Mouse (Mus musculus) layer of hippocampus, adult 2 months (tissue): ENCODE data around the gene Kif26a. TPM values are rescaled to one million over a fixed set of nuclear protein-coding genes. Genes with fewer than 3 reads are reported as not detected.

ENCODE experiments used
- DNase-seq, 2 experiments: peaks; one replicate each; pipeline ENCODE4 v3.0.0; 2022; ENCODE audit warnings: low spot score in 2 of 2
- H3K27ac ChIP-seq: fragments of 200-600 bp; 2 replicates; pipeline ENCODE4 v1.8.1; 2022
- H3K4me3 ChIP-seq: fragments of 200-600 bp; 2 replicates; pipeline ENCODE4 v1.8.1; 2022; ENCODE audit warnings: mild to moderate bottlenecking
- CTCF ChIP-seq: fragments of 200-600 bp; conservative IDR thresholded peaks from 2 replicates; pipeline ENCODE4 v1.8.1; 2022; ENCODE audit warnings: antibody characterized with exemption, mild to moderate bottlenecking, moderate library complexity
- total RNA-seq, 2 experiments: library from RNA; stranded (reverse); gene quantifications; 2 replicates each; pipeline ENCODE4 v1.2.3; 2021

Kif26a gene
- total RNA-seq, 2 experiments from 2014 or later = 5.0 to 5.8 TPM

- no peak overlapping the region for H3K4me3 ChIP-seq
Observed at GRCm38 (mm10) chr12:112113710-112114109, 32.3 kb upstream of the Kif26a start.

GRCm38 (mm10) chr12:112117006-112117405 is 29.0 kb upstream of the Kif26a start:
- peak overlapping the region; percentile 43; the same call in 1 of the 2 replicates for H3K27ac ChIP-seq
- TF ChIP-seq CTCF = peak; percentile 33
- DNase-seq = peak in 1 of 2 experiments; percentile 35
- no peak overlapping the region for H3K4me3 ChIP-seq

More at GRCm38 (mm10) chr12:112113710-112114109, 32.3 kb upstream of the Kif26a start:
- peak; percentile 100 for TF ChIP-seq CTCF
- peak; percentile 65 to 84 for DNase-seq
- H3K27ac ChIP-seq = no peak overlapping the region

GRCm38 (mm10) chr12:112117649-112118048 is 28.4 kb upstream of the Kif26a start:
- peak; percentile 60 to 67 for DNase-seq
- TF ChIP-seq CTCF = no peak
- Histone ChIP-seq H3K27ac (peak overlapping the region; percentile 43; the same call in 1 of the 2 replicates), H3K4me3 (no peak overlapping the region)

DNA sequence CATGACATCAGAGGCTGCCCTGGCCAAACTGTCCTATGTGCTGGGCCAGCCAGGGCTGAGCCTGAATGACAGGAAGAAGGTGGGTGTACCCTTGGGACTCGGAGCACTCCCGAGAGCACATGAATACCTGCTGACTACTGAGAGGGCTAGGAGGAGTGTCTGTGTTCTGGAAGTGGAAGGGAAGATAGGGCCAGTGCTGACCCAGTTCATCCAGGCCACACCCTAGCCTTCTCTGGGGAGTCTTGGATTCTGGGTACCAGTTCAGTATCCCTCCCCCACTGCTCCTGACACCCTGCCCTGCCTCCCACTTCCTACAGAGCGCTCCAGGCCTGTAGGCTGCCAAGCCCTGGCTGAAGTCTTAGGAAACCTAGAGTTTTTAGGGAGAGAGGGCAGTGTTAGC is 24.8 kb upstream of the Kif26a start:
- no peak for TF ChIP-seq CTCF
- Histone ChIP-seq H3K4me3 (no peak overlapping the region), H3K27ac (no peak overlapping the region)
- no peak for DNase-seq

DNA sequence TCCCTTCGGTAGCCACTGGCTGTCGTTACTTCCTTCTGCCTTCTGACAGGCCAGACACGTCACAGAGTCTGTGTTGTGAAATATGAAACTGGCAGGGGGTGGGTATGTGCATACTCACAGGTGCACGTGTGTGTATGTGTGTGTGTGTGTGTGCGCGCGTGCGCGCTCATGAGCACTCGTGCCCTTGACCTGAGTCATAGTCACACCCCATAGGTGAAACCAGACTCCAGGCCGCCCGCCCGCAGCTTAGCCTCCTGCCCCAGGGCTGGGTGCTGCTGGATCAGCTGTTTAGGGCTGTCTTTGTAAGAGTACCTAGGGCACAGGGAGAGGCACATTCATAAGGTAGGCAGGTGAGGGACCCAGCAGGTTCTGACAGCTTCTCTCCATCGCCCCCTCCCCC is 20.1 kb upstream of the Kif26a start:
- Histone ChIP-seq H3K4me3 (no peak overlapping the region), H3K27ac (no peak overlapping the region)
- DNase-seq = no peak
- TF ChIP-seq CTCF = no peak

GRCm38 (mm10) chr12:112126931-112127635 is 18.9 kb upstream of the Kif26a start:
- DNase-seq = no peak
- no peak overlapping the region for H3K4me3 ChIP-seq
- peak; percentile 54 for TF ChIP-seq CTCF
- H3K27ac ChIP-seq = no peak overlapping the region

DNA sequence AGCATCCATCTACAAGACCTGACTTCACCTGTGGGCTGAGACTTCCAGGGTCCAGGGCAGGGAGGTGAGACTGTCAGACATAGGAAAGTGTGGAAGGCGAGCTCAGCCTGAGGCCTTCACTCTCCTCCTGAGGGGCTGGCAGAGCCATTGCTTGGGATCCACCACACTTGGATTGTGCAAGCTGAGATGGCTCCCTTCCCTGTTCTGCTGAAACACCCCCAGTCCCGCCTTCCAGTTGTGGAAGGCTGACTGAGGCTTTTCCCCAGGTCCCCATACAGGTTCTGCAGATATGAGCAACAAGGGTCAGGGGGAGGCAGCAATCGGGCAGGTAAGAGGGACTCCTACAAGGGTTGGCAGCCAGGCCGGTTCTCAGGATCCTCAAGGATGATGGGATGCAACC is 17.5 kb upstream of the Kif26a start:
- no peak for DNase-seq
- no peak for TF ChIP-seq CTCF

GRCm38 (mm10) chr12:112129300-112129856 is 16.6 kb upstream of the Kif26a start:
- no peak overlapping the region for H3K27ac ChIP-seq

More for the DNA sequence above, 17.5 kb upstream of the Kif26a start:
- H3K4me3 ChIP-seq = no peak overlapping the region
- no peak overlapping the region for H3K27ac ChIP-seq

GRCm38 (mm10) chr12:112130161-112130860 is 15.7 kb upstream of the Kif26a start:
- TF ChIP-seq CTCF = no peak
- Histone ChIP-seq H3K4me3 (peak overlapping the region; percentile 59), H3K27ac (no peak overlapping the region)
- no peak for DNase-seq

More at GRCm38 (mm10) chr12:112129300-112129856, 16.6 kb upstream of the Kif26a start:
- H3K4me3 ChIP-seq = no peak overlapping the region
- no peak for DNase-seq
- TF ChIP-seq CTCF = no peak

DNA sequence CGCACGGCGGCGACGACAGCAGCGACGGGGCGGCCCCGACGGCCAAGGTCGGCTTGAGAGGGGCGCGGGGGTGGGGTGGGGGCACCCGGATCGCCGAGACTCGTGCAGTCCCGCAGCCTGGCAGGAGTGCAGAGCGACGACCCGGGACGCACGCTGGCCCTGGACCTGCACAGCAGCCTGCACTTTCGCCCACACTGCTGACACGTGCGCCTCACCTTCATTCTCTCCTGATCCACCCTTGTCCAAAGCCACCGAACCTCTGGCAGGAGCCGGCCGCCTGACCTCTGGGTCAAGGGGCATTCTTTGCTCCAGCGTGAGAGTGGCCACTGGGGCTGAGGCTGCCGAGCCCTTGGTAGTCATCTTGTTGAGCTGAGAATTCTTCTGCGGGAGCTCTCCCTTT is 15.1 kb upstream of the Kif26a start:
- DNase-seq = no peak
- Histone ChIP-seq H3K4me3 (peak overlapping the region; percentile 59), H3K27ac (no peak overlapping the region)
- no peak for TF ChIP-seq CTCF

DNA sequence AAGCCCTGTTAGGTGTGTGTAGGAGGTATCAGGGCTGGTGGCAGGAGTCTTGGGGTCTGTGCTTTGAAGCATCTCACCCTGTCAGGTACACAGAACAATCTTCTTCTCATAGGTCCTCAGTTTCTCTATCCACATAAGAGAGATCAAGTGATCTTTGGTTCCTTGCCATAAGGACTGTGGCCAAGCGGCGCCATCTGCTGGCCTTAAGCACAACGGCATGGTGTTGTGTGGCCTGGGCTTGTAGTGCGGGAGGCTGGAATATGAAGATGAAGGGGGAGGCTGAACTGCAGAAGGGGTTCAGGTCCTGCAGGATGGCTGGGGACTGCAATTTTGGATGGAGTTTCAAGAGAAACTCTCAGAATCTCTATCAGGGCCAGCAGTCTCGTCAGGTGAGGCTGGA is 5.8 kb upstream of the Kif26a start:
- Histone ChIP-seq H3K27ac (no peak overlapping the region), H3K4me3 (no peak overlapping the region)
- TF ChIP-seq CTCF = peak; percentile 95
- DNase-seq = peak in 1 of 2 experiments; percentile 62

- H3K4me3 ChIP-seq = no peak overlapping the region
- DNase-seq = no peak
Observed at GRCm38 (mm10) chr12:112140745-112141144, 5.3 kb upstream of the Kif26a start.

DNA sequence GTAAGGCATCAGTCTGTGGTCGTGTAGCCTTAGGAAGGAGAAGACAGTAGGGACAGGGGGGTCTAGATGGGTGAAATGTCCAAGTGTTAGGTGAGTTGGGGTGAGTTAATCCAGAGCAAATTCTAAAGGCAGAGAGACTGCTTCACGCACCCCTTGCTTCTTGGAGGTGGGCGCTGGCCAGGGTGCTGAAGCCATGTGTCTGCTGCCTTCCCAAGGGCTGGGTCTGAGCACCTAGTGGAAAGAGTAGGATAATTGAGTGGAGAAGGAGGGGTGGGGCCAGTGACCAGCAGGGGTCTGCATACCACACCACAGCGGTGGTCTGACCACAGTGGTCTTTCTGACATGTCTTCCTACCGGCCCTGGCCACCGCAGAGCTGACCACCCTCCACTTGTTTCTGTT is 4.7 kb upstream of the Kif26a start:
- no peak for DNase-seq
- no peak overlapping the region for H3K27ac ChIP-seq
- TF ChIP-seq CTCF = no peak
- no peak overlapping the region for H3K4me3 ChIP-seq

More at GRCm38 (mm10) chr12:112140745-112141144, 5.3 kb upstream of the Kif26a start:
- no peak overlapping the region for H3K27ac ChIP-seq
- no peak for TF ChIP-seq CTCF
